8 mouse cellular contexts compared by ENCODE assay signal in genomic region chr11:90002231-90002986, GRCm38 (mm10). TPM values are rescaled to one million over a fixed set of nuclear protein-coding genes. Genes with fewer than 3 reads are reported as not detected.
DNase-seq lines count a peak whose midpoint lies in the region; ATAC-seq and TF ChIP-seq lines count a peak whose summit lies in the region.

Pctp (minus strand) TSS chr11:90002894.

- peaks cover 0 to 13% of the 10 kb centered on the region in 2 experiments; a peak in 2 of 4 replicates for H3K36me3 ChIP-seq in MEL (ENCODE audit: control insufficient read depth in 1 of 2, insufficient read depth in 2 of 2, low read length in 2 of 2)
- H3K36me3 ChIP-seq in forebrain, embryonic 14.5 days (ENCODE audit: control insufficient read depth, insufficient read depth, low read length) = no peaks in the 10 kb centered on the region

- intact Hi-C loops in heart, postnatal 14 days (cut with DNase I) = no loop called here

- H3K27me3 ChIP-seq in MEL (ENCODE audit: control insufficient read depth in 1 of 2, insufficient read depth in 2 of 2, low read length in 2 of 2) = peaks cover 4 to 18% of the 10 kb centered on the region in 2 experiments; a peak in 3 of 4 replicates
- no peaks in the 10 kb centered on the region for H3K27me3 ChIP-seq in forebrain, embryonic 14.5 days (replicated peaks; ENCODE audit: control insufficient read depth, insufficient read depth, low read length)

- H3K4me3 ChIP-seq in MEL (ENCODE audit: control insufficient read depth in 1 of 2, insufficient read depth in 1 of 2, low read depth in 2 of 2, low read length in 2 of 2) = peak within 1 kb of the TSS; percentile 80 to 97
- H3K4me3 ChIP-seq in forebrain, embryonic 14.5 days (ENCODE audit: low read depth, low read length) = peak within 1 kb of the TSS; percentile 45

- peak; percentile 71 for ATAC-seq in forebrain, embryonic 14.5 days

- peak within 1 kb of the TSS; percentile 70 for H3K4me2 ChIP-seq in forebrain, embryonic 14.5 days (ENCODE audit: low read length)

- peaks cover 4% of the 10 kb centered on the region for H3K79me2 ChIP-seq in MEL (ENCODE audit: control insufficient read depth, insufficient read depth, low read length, poor library complexity)

- TF ChIP-seq POLR2A in MEL (IDR thresholded peaks at IDR 0.05; ENCODE audit: control insufficient read depth in 1 of 2, insufficient read depth in 1 of 2, low read depth in 1 of 2, low read length in 2 of 2, poor library complexity in 1 of 2) = peak; percentile 42 to 81; a peak in 3 of 4 replicates

- WGBS in forebrain, embryonic 14.5 days = 12% methylated on average over 35 of the region's 35 CpGs
- 5% methylated on average over 35 of the region's 35 CpGs for WGBS in large intestine, adult 2 months

- no peaks in the 10 kb centered on the region for H3K9me3 ChIP-seq in MEL (replicated peaks; ENCODE audit: insufficient read depth, low read length)
- no peaks in the 10 kb centered on the region for H3K9me3 ChIP-seq in forebrain, embryonic 14.5 days (replicated peaks; ENCODE audit: control insufficient read depth, low read length)

- no peak within 1 kb of the TSS; the same call in 1 of the 2 replicates for H3K27ac ChIP-seq in MEL (ENCODE audit: control insufficient read depth, low read depth, low read length)
- H3K27ac ChIP-seq in forebrain, embryonic 14.5 days (ENCODE audit: low read depth, low read length) = no peak within 1 kb of the TSS

- H3K9ac ChIP-seq in MEL (ENCODE audit: control insufficient read depth, low read depth, low read length, poor library complexity, severe bottlenecking) = peak within 1 kb of the TSS; percentile 90
- H3K9ac ChIP-seq in forebrain, embryonic 14.5 days (ENCODE audit: low read length) = peak within 1 kb of the TSS; percentile 59

- TF ChIP-seq EP300 in MEL (IDR thresholded peaks at IDR 0.05; ENCODE audit: low read depth in 1 of 2, low read length in 2 of 2) = no peak

- TF ChIP-seq CTCF in MEL (IDR thresholded peaks at IDR 0.05 in 2 of 3, conservative IDR thresholded peaks at IDR 0.05 in 1 of 3; ENCODE audit: control insufficient read depth in 1 of 3, insufficient read depth in 1 of 3, low read depth in 2 of 3, low read length in 3 of 3, poor library complexity in 1 of 3, severe bottlenecking in 1 of 3) = no peak

- H3K4me1 ChIP-seq in MEL (ENCODE audit: control insufficient read depth in 1 of 2, insufficient read depth in 2 of 2, low read length in 2 of 2) = peaks cover 5 to 18% of the 10 kb centered on the region in 2 experiments
- peaks cover 2% of the 10 kb centered on the region; the same call in 1 of the 2 replicates for H3K4me1 ChIP-seq in forebrain, embryonic 14.5 days (ENCODE audit: control insufficient read depth, insufficient read depth, low read length)

- no peak for TF ChIP-seq RAD21 in MEL (IDR thresholded peaks at IDR 0.05; ENCODE audit: low read depth, low read length)

- DNase-seq in MEL (ENCODE audit: low read depth, low spot score) = peak; percentile 95
- peak; percentile 77 for DNase-seq in cerebellum, adult 11 months
- peak; percentile 66 for DNase-seq in forebrain, embryonic 14.5 days (ENCODE audit: low spot score)
- peak; percentile 77 to 84 for DNase-seq in heart, postnatal 14 days
- DNase-seq in large intestine, adult 2 months (ENCODE audit: low read depth, low spot score) = peak; percentile 82
- DNase-seq in lung, postnatal 10 days = peak; percentile 90
- DNase-seq in ovary, postnatal 10 days (ENCODE audit: low spot score) = peak; percentile 42
- peak; percentile 69 for DNase-seq in thymus, postnatal 25 days

TF ChIP-seq in MEL, 35 proteins besides CTCF, POLR2A, EP300 and RAD21:
- TF ChIP-seq SIN3A (IDR thresholded peaks at IDR 0.05; ENCODE audit: low read length) (peak; percentile 32; the same call in 1 of the 2 replicates), ELF1 (IDR thresholded peaks at IDR 0.05; ENCODE audit: low read depth, low read length) (peak; percentile 63; the same call in 1 of the 2 replicates), SMC3 (IDR thresholded peaks at IDR 0.05; ENCODE audit: low read depth, low read length) (no peak), MAX (IDR thresholded peaks at IDR 0.05; ENCODE audit: low read length) (peak; percentile 53; the same call in 1 of the 2 replicates), MXI1 (IDR thresholded peaks at IDR 0.05; ENCODE audit: low read depth, low read length) (peak; percentile 58), HCFC1 (IDR thresholded peaks at IDR 0.05; ENCODE audit: low read depth, low read length) (peak; percentile 49; the same call in 1 of the 2 replicates), TCF12 (IDR thresholded peaks at IDR 0.05; ENCODE audit: low read depth, low read length) (peak; percentile 36; the same call in 1 of the 2 replicates), NELFE (IDR thresholded peaks at IDR 0.05; ENCODE audit: low read depth, low read length) (peak; percentile 72), NRF1 (IDR thresholded peaks at IDR 0.05; ENCODE audit: insufficient read depth, low read depth, low read length, poor library complexity, severe bottlenecking) (no peak), E2F4 (IDR thresholded peaks at IDR 0.05; ENCODE audit: borderline replicate concordance, low read depth, low read length) (no peak), ZKSCAN1 (IDR thresholded peaks at IDR 0.05; ENCODE audit: low read depth, low read length) (no peak)

RNA-seq across cellular contexts. Expression of gene Pctp, which starts in this region (rescaled TPM):
- total RNA-seq in MEL (2012; rRNA removed) = 6.4 and 7.3 TPM in 2 replicates
- 10 to 100 TPM in 1 of 2 experiments, not detected in 1; 10.2 TPM for polyA plus RNA-seq in MEL (2012; ENCODE audit: insufficient read depth in 1 of 2, insufficient read length in 2 of 2, low read depth in 1 of 2, low replicate concordance in 2 of 2, missing spikeins in 1 of 2)
- 0.48 and 0.80 TPM in 2 replicates for polyA plus RNA-seq in forebrain, embryonic 14.5 days (2014; fragmentation: Nextera tagmentation; extraction: Ambion mirVana)
- 1 to 10 TPM; 4.0 to 4.1 TPM for total RNA-seq in heart, postnatal 14 days (2021)
- polyA plus RNA-seq in large intestine, adult 2 months (2012; rRNA removed) = 3.9 and 4.9 TPM in 2 replicates

Comparison
In these comparisons a context has a peak if more than half of its experiments do, and no peak if none do; other contexts are left out.
1. Peak in DNase-seq, ATAC-seq, H3K4me3 ChIP-seq, H3K9ac ChIP-seq and H3K4me2 ChIP-seq in forebrain, embryonic 14.5 days; RNA of the gene not detected or under 1 TPM.
2. DNase-seq: peak in every context shown above with its lines; median percentile 95 in MEL; 90 in lung, postnatal 10 days; 82 in large intestine, adult 2 months; 80 in heart, postnatal 14 days; 77 in cerebellum, adult 11 months; 69 in thymus, postnatal 25 days; 66 in forebrain, embryonic 14.5 days; 42 in ovary, postnatal 10 days.